Mouse (Mus musculus) kidney, embryonic 16.5 days (tissue): ENCODE data around the gene Slc35d2. TPM values are rescaled to one million over a fixed set of nuclear protein-coding genes. Genes with fewer than 3 reads are reported as not detected.

Experiments
- ATAC-seq: fragments of 200-750 bp; cut with Nextera tagmentation; 2 replicates; pipeline ENCODE4 v1.8.0; 2017; ENCODE audit warnings: moderate TSS enrichment; ENCODE audit not compliant: low FRiP score, low TSS enrichment
- H3K27ac ChIP-seq: fragments of 300-500 bp; sonication (generic); 2 replicates; pipeline ENCODE4 v1.5.1; 2014; ENCODE audit warnings: low read length
- H3K27me3 ChIP-seq: fragments of 300-500 bp; sonication (generic); 2 replicates; pipeline ENCODE4 v1.6.1; 2014; ENCODE audit warnings: low read length, control low read depth, mixed read lengths; ENCODE audit not compliant: insufficient read depth
- H3K36me3 ChIP-seq: fragments of 300-500 bp; sonication (generic); 2 replicates; pipeline ENCODE4 v1.6.1; 2014; ENCODE audit warnings: low read length, control low read depth, mixed read lengths; ENCODE audit not compliant: insufficient read depth
- H3K4me1 ChIP-seq: fragments of 300-500 bp; sonication (generic); 2 replicates; pipeline ENCODE4 v1.6.1; 2014; ENCODE audit warnings: low read length, control low read depth, mixed read lengths; ENCODE audit not compliant: insufficient read depth
- H3K4me2 ChIP-seq: fragments of 300-500 bp; sonication (generic); replicated peaks from 2 replicates; pipeline ENCODE4 v1.6.1; 2014; ENCODE audit warnings: low read depth, low read length
- H3K4me3 ChIP-seq: fragments of 300-500 bp; sonication (generic); 2 replicates; pipeline ENCODE4 v1.5.1; 2014; ENCODE audit warnings: mild to moderate bottlenecking, low read length
- H3K9ac ChIP-seq: fragments of 300-500 bp; sonication (generic); replicated peaks from 2 replicates; pipeline ENCODE4 v1.6.1; 2014; ENCODE audit warnings: low read length
- H3K9me3 ChIP-seq: fragments of 300-500 bp; sonication (generic); 2 replicates; pipeline ENCODE4 v1.6.1; 2016; ENCODE audit warnings: low read length, control low read depth
- WGBS: fragments of 180-500 bp; shearing (Covaris S2); extraction: QIAGEN DNeasy Blood & Tissue Kit; methylation state at CpG from one replicate; pipeline ENCODE4 v1.1.7; 2014; 5-methylcytosine and 5-hydroxymethylcytosine counted together
- polyA plus RNA-seq: library from polyadenylated mRNA; unstranded; fragments of >200 nt; fragmentation: Nextera tagmentation; extraction: Ambion mirVana; gene quantifications from 2 replicates; pipeline ENCODE4 v1.2.1, GENCODE M21; 2015

Gene Slc35d2
- polyA plus RNA-seq, 1 experiment from 2014 or later: 5.6 TPM

GRCm38 (mm10) chr13:64093341-64093740 is 35.8 kb downstream of the Slc35d2 start:
- H3K4me3 ChIP-seq: no peak overlapping the region
- H3K4me2 ChIP-seq: no peak overlapping the region
- H3K9ac ChIP-seq: no peak overlapping the region
- H3K9me3 ChIP-seq: no peaks in the 10 kb centered on the region
- H3K27me3 ChIP-seq: no peaks in the 10 kb centered on the region
- H3K27ac ChIP-seq: no peak overlapping the region
- no peaks in the 10 kb centered on the region for H3K36me3 ChIP-seq
- H3K4me1 ChIP-seq: peaks cover 5% of the 10 kb centered on the region; the same call in 1 of the 2 replicates
- WGBS: 0% methylated on average over 1 of the region's 1 CpGs
- ATAC-seq: 0 out of 2 replicates have a peak, but pooled peaks have one; percentile 51

DNA sequence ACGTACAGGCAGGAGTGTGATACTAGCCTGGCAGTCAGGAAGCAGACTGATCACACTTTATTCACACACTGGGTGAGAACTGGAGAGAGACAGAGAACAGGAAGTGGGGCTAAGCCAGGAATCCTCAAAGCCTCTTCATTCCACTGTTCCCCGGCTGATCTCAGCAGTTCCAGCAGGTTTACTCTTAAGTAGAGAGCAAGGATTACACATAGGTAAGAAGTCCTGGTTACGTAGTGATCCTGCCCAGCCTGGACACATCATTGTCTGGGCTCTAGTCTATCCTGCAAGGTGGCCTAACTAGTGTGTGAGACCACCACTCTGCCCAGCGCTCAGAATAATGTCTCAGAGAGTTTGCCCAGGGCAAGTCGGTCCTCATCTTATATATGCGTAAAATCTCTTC is 36.4 kb downstream of the Slc35d2 start:
- Histone ChIP-seq H3K36me3 (no peaks in the 10 kb centered on the region), H3K4me3 (no peak overlapping the region), H3K4me1 (peaks cover 5% of the 10 kb centered on the region; the same call in 1 of the 2 replicates), H3K9ac (no peak overlapping the region), H3K9me3 (no peaks in the 10 kb centered on the region), H3K4me2 (no peak overlapping the region), H3K27me3 (no peaks in the 10 kb centered on the region), H3K27ac (no peak overlapping the region)
- ATAC-seq: peak; percentile 51; the same call in 1 of the 2 replicates
- WGBS: 63% methylated on average over 6 of the region's 6 CpGs

- Histone ChIP-seq H3K4me1 (peaks cover 5% of the 10 kb centered on the region; the same call in 1 of the 2 replicates), H3K27me3 (no peaks in the 10 kb centered on the region), H3K4me3 (no peak overlapping the region), H3K9ac (no peak overlapping the region), H3K36me3 (no peaks in the 10 kb centered on the region), H3K4me2 (no peak overlapping the region), H3K9me3 (no peaks in the 10 kb centered on the region), H3K27ac (no peak overlapping the region)
- peak; percentile 54; the same call in 1 of the 2 replicates for ATAC-seq
- 35% methylated on average over 3 of the region's 3 CpGs for WGBS
Observed at GRCm38 (mm10) chr13:64092141-64092540, 37.0 kb downstream of the Slc35d2 start.

- whole genome bisulfite sequencing: 83% methylated on average over 7 of the region's 7 CpGs
- no peaks in the 10 kb centered on the region for H3K9me3 ChIP-seq
- H3K4me3 ChIP-seq: no peak overlapping the region
- no peak for ATAC-seq
- no peak overlapping the region for H3K27ac ChIP-seq
- H3K4me1 ChIP-seq: peaks cover 5% of the 10 kb centered on the region; the same call in 1 of the 2 replicates
- H3K27me3 ChIP-seq: no peaks in the 10 kb centered on the region
- H3K9ac ChIP-seq: no peak overlapping the region
- H3K36me3 ChIP-seq: no peaks in the 10 kb centered on the region
- no peak overlapping the region for H3K4me2 ChIP-seq
Observed at GRCm38 (mm10) chr13:64091006-64091405, 38.2 kb downstream of the Slc35d2 start.

DNA sequence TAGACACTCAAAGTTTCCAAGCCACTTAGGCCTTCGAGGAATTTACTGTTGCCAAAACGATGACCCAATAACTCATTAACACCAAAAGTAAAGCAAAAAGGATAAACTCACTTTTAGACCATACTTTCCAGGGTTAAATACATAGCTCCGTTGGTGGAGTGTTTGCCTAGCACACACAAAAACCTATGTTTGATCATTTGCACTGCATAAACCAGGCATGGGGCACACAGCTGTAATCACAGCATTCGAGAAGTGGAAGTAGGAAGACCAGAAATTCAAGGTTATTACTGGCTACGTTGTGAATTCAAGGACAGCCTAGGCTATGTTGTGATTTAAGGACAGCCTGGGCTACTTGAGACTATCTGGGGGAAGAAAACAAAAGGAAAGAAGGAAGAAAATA is 38.9 kb downstream of the Slc35d2 start:
- H3K27ac ChIP-seq: no peak overlapping the region
- 81% methylated on average over 5 of the region's 5 CpGs for WGBS
- no peak overlapping the region for H3K4me2 ChIP-seq
- H3K4me1 ChIP-seq: peaks cover 5% of the 10 kb centered on the region; the same call in 1 of the 2 replicates
- ATAC-seq: no peak
- H3K27me3 ChIP-seq: no peaks in the 10 kb centered on the region
- no peaks in the 10 kb centered on the region for H3K36me3 ChIP-seq
- no peaks in the 10 kb centered on the region for H3K9me3 ChIP-seq
- no peak overlapping the region for H3K9ac ChIP-seq
- no peak overlapping the region for H3K4me3 ChIP-seq

DNA sequence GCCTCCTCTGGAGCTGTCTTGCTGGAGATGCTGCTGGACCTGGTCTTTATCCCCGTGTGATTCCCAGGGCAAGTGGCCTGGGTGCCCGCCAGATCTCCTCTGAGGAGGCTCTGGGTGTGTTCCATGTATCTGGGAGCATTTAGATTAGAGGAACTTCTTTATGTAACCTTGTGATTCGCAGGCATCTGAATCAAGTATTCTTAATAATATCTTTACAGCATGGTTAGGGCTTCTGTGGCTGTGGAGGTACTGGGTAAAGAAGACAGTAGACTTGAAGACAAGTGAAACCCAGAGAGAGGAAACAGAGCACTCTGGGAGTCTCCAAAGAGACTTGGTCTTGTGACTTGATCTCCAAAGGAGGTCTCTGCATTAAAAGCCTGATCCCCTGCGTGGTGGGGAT is 40.0 kb downstream of the Slc35d2 start, which contains the start of gene Hsd17b3:
Hsd17b3 (minus strand) TSS at position 101 of the 400 bp plus-strand sequence.
- no peak for ATAC-seq
- Histone ChIP-seq H3K27ac (no peak within 1 kb of the TSS), H3K9me3 (no peaks in the 10 kb centered on the region), H3K27me3 (no peaks in the 10 kb centered on the region), H3K36me3 (no peaks in the 10 kb centered on the region), H3K4me3 (no peak within 1 kb of the TSS), H3K4me1 (peaks cover 5% of the 10 kb centered on the region; the same call in 1 of the 2 replicates), H3K4me2 (no peak within 1 kb of the TSS), H3K9ac (no peak within 1 kb of the TSS)
- 73% methylated on average over 4 of the region's 4 CpGs for WGBS

DNA sequence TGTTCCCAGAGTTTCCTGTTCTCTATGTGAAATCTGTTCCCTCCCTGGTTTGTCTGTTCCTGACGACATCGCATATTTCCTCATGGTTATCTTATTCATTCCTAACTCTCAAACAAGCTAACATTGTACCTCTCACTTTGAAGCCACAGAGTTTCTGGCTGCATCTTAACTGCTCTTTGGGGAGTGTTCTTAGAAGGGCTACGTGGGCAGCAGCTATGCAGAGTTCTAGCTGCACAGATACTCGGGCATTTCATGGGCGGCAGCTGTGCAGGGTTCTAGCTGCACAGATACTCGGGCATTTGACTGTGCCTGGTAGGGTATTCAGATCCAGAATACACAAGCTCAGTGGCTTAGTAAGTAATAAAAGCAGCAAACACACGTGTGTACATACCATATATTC is 41.1 kb downstream of the Slc35d2 start:
- no peaks in the 10 kb centered on the region for H3K9me3 ChIP-seq
- no peak overlapping the region for H3K4me2 ChIP-seq
- H3K27me3 ChIP-seq: no peaks in the 10 kb centered on the region
- no peaks in the 10 kb centered on the region for H3K36me3 ChIP-seq
- ATAC-seq: no peak
- H3K4me1 ChIP-seq: peaks cover 2% of the 10 kb centered on the region; the same call in 1 of the 2 replicates
- no peak overlapping the region for H3K4me3 ChIP-seq
- H3K9ac ChIP-seq: no peak overlapping the region
- H3K27ac ChIP-seq: no peak overlapping the region
- WGBS: 81% methylated on average over 7 of the region's 7 CpGs

- Histone ChIP-seq H3K27ac (no peak overlapping the region), H3K36me3 (no peaks in the 10 kb centered on the region), H3K4me1 (peaks cover 11% of the 10 kb centered on the region; the same call in 1 of the 2 replicates), H3K27me3 (no peaks in the 10 kb centered on the region), H3K4me2 (no peak overlapping the region), H3K9me3 (no peaks in the 10 kb centered on the region), H3K9ac (no peak overlapping the region), H3K4me3 (no peak overlapping the region)
- WGBS: 77% methylated on average over 5 of the region's 5 CpGs
- no peak for ATAC-seq
Observed at GRCm38 (mm10) chr13:64086036-64086435, 43.1 kb downstream of the Slc35d2 start.

DNA sequence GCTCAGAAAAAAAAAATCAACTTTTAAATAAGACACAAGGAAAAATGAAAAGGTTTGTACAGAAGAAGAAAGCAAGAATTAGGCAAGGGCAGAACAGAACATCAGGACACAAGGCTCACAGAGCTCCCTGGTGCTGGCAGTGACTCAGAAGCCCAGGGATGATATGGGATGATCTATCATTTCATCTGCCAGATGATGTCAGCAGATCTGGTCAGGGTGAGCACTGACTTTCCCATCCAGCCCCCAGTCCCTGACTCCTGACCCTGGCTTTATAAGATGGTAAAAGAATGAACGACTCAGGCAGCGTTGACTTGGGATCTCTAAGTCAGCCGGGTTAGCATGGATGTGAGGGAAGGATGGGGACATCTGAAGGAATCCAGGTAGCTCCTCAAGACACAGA is 45.8 kb downstream of the Slc35d2 start:
- Histone ChIP-seq H3K9ac (no peak overlapping the region), H3K36me3 (no peaks in the 10 kb centered on the region), H3K9me3 (no peaks in the 10 kb centered on the region), H3K4me3 (no peak overlapping the region), H3K4me2 (no peak overlapping the region), H3K27ac (no peak overlapping the region), H3K4me1 (peaks cover 11% of the 10 kb centered on the region; the same call in 1 of the 2 replicates), H3K27me3 (no peaks in the 10 kb centered on the region)
- 81% methylated on average over 3 of the region's 3 CpGs for WGBS
- ATAC-seq: no peak

GRCm38 (mm10) chr13:64081012-64081919 is 47.9 kb downstream of the Slc35d2 start:
- Histone ChIP-seq H3K4me3 (no peak overlapping the region), H3K27ac (no peak overlapping the region), H3K4me2 (no peak overlapping the region), H3K9ac (no peak overlapping the region; the same call in 1 of the 2 replicates), H3K4me1 (peaks cover 11% of the 10 kb centered on the region; the same call in 1 of the 2 replicates), H3K36me3 (no peaks in the 10 kb centered on the region), H3K27me3 (no peaks in the 10 kb centered on the region), H3K9me3 (no peaks in the 10 kb centered on the region)
- 41% methylated on average over 16 of the region's 16 CpGs for WGBS
- ATAC-seq: peak; percentile 52; the same call in 1 of the 2 replicates
